Mouse (Mus musculus) heart, adult 2 months (tissue): ENCODE measurements around the gene Slc2a2. TPM values are rescaled to one million over a fixed set of nuclear protein-coding genes. Genes with fewer than 3 reads are reported as not detected.

Source experiments
- DNase-seq, 2 experiments: peaks; one replicate each; pipeline ENCODE4 v3.0.0; 2021
- H3K27ac ChIP-seq: fragments of 200-600 bp; 2 replicates; pipeline ENCODE4 v1.8.1; 2022
- H3K27me3 ChIP-seq: fragments of 200-500 bp; 2 replicates; pipeline ENCODE4 v1.6.1; 2012; ENCODE audit warnings: mild to moderate bottlenecking, low read length, inconsistent platforms, mixed read lengths; ENCODE audit not compliant: control insufficient read depth, insufficient read depth
- H3K36me3 ChIP-seq: fragments of 200-500 bp; 2 replicates; pipeline ENCODE4 v1.6.1; 2012; ENCODE audit warnings: low read length, inconsistent platforms; ENCODE audit not compliant: control insufficient read depth, insufficient read depth
- H3K4me1 ChIP-seq: fragments of 200-500 bp; 2 replicates; pipeline ENCODE4 v1.6.1; 2011; ENCODE audit warnings: low read length; ENCODE audit not compliant: control insufficient read depth, insufficient read depth
- H3K4me3 ChIP-seq: fragments of 200-600 bp; 2 replicates; pipeline ENCODE4 v1.8.1; 2022
- H3K79me2 ChIP-seq: fragments of 200-500 bp; replicated peaks from 2 replicates; pipeline ENCODE4 v1.6.1; 2012; ENCODE audit warnings: mild to moderate bottlenecking, inconsistent platforms, low read length, moderate library complexity, mixed read lengths; ENCODE audit not compliant: control insufficient read depth, insufficient read depth
- H3K9ac ChIP-seq: fragments of 200-500 bp; 2 replicates; pipeline ENCODE4 v1.6.1; 2012; ENCODE audit warnings: low read depth, mild to moderate bottlenecking, control low read depth, inconsistent platforms, low read length, mixed read lengths
- CTCF ChIP-seq: fragments of 200-600 bp; IDR thresholded peaks from 2 replicates; pipeline ENCODE4 v1.8.1; 2022; ENCODE audit warnings: antibody characterized with exemption, mild to moderate bottlenecking, moderate library complexity
- EP300 ChIP-seq: fragments of 200-500 bp; IDR thresholded peaks from 2 replicates; pipeline ENCODE4 v1.6.1; 2011; ENCODE audit warnings: low read depth, low read length, control low read depth; ENCODE audit not compliant: insufficient read depth
- POLR2A ChIP-seq: fragments of 200-500 bp; IDR thresholded peaks from 2 replicates; pipeline ENCODE4 v1.6.1; 2011; ENCODE audit warnings: mild to moderate bottlenecking, low read depth, low read length, control low read depth; ENCODE audit not compliant: insufficient read depth
- WGBS: fragments of 180-500 bp; shearing (Covaris S2); methylation state at CpG from one replicate; pipeline ENCODE4 v1.1.7; 2018; 5-methylcytosine and 5-hydroxymethylcytosine counted together
- intact Hi-C: fragments of 180-260 bp; cut with DNase I; formaldehyde crosslinking; loops from one replicate; pipeline ENCODE4 v1.15.1; 2025
- polyA plus RNA-seq: library from polyadenylated mRNA; depleted of rRNA; stranded (reverse); fragments of >200 nt; gene quantifications from 2 replicates; pipeline ENCODE4 v1.2.3, GENCODE M21; 2012
- total RNA-seq, 2 experiments: library from RNA; stranded (reverse); gene quantifications; 2 replicates each; pipeline ENCODE4 v1.2.3; 2021

Slc2a2 gene
- total and polyA plus RNA-seq, 3 experiments = 0.05 to 0.14 TPM; not detected in 1

DNA sequence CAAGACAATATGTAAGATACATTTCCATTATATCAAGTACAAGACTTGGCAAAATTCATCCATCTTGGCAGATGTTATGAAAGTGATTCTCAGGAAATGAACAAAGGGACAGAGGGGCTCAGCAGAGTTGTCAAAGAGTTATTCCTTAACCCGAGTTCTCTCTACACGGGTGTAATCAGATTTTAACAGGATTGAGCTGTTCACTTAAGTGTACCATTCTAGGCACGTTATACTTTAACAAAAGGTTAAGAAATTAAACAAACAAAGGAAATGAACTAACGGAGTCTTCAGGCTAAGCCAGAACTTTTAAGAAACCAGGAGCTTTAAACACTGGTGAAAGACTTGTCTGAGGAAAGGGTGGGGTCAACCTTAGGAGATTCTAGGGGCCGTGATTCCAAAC is 23.5 kb downstream of the Slc2a2 start:
- peaks cover 2% of the 10 kb centered on the region; the same call in 1 of the 2 replicates for H3K4me1 ChIP-seq
- no peaks in the 10 kb centered on the region for H3K36me3 ChIP-seq
- no peak overlapping the region for H3K4me3 ChIP-seq
- H3K27me3 ChIP-seq = no peaks in the 10 kb centered on the region
- H3K9ac ChIP-seq = no peak overlapping the region
- no peak for TF ChIP-seq POLR2A
- TF ChIP-seq CTCF = no peak
- no peak for TF ChIP-seq EP300
- no peaks in the 10 kb centered on the region for H3K79me2 ChIP-seq
- 52% methylated on average over 5 of the region's 5 CpGs for WGBS
- intact Hi-C loops = no loop called here
- no peak for DNase-seq
- no peak overlapping the region for H3K27ac ChIP-seq

DNA sequence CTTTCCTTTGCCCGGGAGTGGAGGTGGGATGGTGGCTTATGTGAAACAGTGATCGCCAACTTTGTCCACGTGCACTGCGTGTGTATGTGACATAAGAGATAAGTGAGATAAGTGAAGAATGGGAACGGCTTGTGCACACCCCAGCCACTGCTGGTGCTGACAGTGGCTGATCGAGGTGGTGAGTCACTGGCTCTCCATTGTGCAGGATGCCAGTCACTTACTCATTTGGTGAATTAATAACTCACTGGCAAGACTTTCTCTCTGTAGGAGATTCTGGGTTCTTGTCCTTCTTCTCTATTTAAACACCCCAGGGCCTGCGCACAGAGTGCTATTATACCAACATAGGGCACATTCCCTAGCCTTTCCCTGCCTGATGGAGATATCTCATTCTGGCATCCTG is 24.1 kb downstream of the Slc2a2 start:
- Histone ChIP-seq H3K79me2 (no peaks in the 10 kb centered on the region), H3K27me3 (no peaks in the 10 kb centered on the region), H3K9ac (no peak overlapping the region), H3K27ac (no peak overlapping the region), H3K36me3 (no peaks in the 10 kb centered on the region), H3K4me1 (peaks cover 2% of the 10 kb centered on the region; the same call in 1 of the 2 replicates), H3K4me3 (no peak overlapping the region)
- intact Hi-C loops = no loop called here
- WGBS = 31% methylated on average over 7 of the region's 7 CpGs
- TF ChIP-seq EP300 = no peak
- no peak for TF ChIP-seq POLR2A
- no peak for TF ChIP-seq CTCF
- DNase-seq = no peak

GRCm38 (mm10) chr3:28722531-28722930 is 24.8 kb downstream of the Slc2a2 start:
- Histone ChIP-seq H3K4me3 (no peak overlapping the region), H3K79me2 (no peaks in the 10 kb centered on the region), H3K27me3 (no peaks in the 10 kb centered on the region), H3K4me1 (peaks cover 2% of the 10 kb centered on the region; the same call in 1 of the 2 replicates), H3K9ac (no peak overlapping the region), H3K27ac (no peak overlapping the region), H3K36me3 (no peaks in the 10 kb centered on the region)
- intact Hi-C loops = no loop called here
- DNase-seq = no peak
- TF ChIP-seq CTCF = no peak
- TF ChIP-seq POLR2A = no peak
- TF ChIP-seq EP300 = no peak

GRCm38 (mm10) chr3:28723534-28723933 is 25.8 kb downstream of the Slc2a2 start:
- intact Hi-C loops = no loop called here
- H3K9ac ChIP-seq = no peak overlapping the region
- no peak overlapping the region for H3K27ac ChIP-seq
- H3K4me3 ChIP-seq = no peak overlapping the region
- H3K27me3 ChIP-seq = no peaks in the 10 kb centered on the region
- DNase-seq = no peak
- no peaks in the 10 kb centered on the region for H3K79me2 ChIP-seq
- no peak for TF ChIP-seq CTCF
- no peak for TF ChIP-seq EP300
- no peak for TF ChIP-seq POLR2A
- H3K36me3 ChIP-seq = no peaks in the 10 kb centered on the region
- 65% methylated on average over 6 of the region's 6 CpGs for WGBS
- H3K4me1 ChIP-seq = peaks cover 2% of the 10 kb centered on the region; the same call in 1 of the 2 replicates

- H3K4me1 ChIP-seq = peaks cover 2% of the 10 kb centered on the region; the same call in 1 of the 2 replicates
- H3K36me3 ChIP-seq = no peaks in the 10 kb centered on the region
- no peak overlapping the region for H3K27ac ChIP-seq
- no peaks in the 10 kb centered on the region for H3K27me3 ChIP-seq
- H3K9ac ChIP-seq = no peak overlapping the region
- H3K4me3 ChIP-seq = no peak overlapping the region
- WGBS = 91% methylated on average over 13 of the region's 13 CpGs
- TF ChIP-seq CTCF (no peak), EP300 (no peak), POLR2A (no peak)
- no peaks in the 10 kb centered on the region for H3K79me2 ChIP-seq
- intact Hi-C loops = no loop called here
- DNase-seq = no peak
Measured at GRCm38 (mm10) chr3:28725203-28725602, 27.5 kb downstream of the Slc2a2 start.

DNA sequence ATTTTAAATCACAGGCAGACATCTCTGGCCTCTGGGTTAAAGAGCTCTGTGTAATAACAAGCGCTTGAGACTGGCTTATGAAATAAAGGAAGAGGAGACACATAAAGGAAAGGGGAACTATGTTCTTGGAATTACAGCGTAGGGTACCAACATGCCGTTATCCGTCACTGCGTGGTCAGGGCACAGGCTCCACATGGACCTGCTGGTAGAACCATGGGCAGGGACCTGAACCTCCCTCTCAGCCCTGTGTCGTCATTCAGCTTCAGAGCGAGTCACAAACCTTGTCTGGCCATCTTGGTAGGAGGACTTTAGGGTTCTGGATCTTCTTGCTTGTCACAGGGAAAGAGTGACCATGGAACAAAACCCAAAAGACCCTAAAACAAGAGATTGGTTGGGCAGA is 28.7 kb downstream of the Slc2a2 start:
- WGBS = 92% methylated on average over 7 of the region's 7 CpGs

More for the DNA sequence above, 28.7 kb downstream of the Slc2a2 start:
- H3K27ac ChIP-seq = no peak overlapping the region
- no peaks in the 10 kb centered on the region for H3K79me2 ChIP-seq
- H3K4me1 ChIP-seq = peaks cover 2% of the 10 kb centered on the region; the same call in 1 of the 2 replicates
- no peak overlapping the region for H3K4me3 ChIP-seq
- TF ChIP-seq CTCF = no peak
- no peak for DNase-seq
- H3K9ac ChIP-seq = no peak overlapping the region
- intact Hi-C loops = no loop called here
- H3K36me3 ChIP-seq = no peaks in the 10 kb centered on the region
- H3K27me3 ChIP-seq = no peaks in the 10 kb centered on the region
